Mouse (Mus musculus) kidney, embryonic 14.5 days (tissue): ENCODE data around the gene Slc22a20. TPM values are rescaled to one million over a fixed set of nuclear protein-coding genes. Genes with fewer than 3 reads are reported as not detected.

Experiments used
- ATAC-seq: fragments of 200-750 bp; cut with Nextera tagmentation; 2 replicates; pipeline ENCODE4 v1.8.0; 2017; ENCODE audit warnings: moderate number of reproducible peaks, mild to moderate bottlenecking, moderate TSS enrichment, moderate library complexity; ENCODE audit not compliant: low FRiP score, low TSS enrichment
- H3K27ac ChIP-seq: fragments of 300-500 bp; sonication (generic); 2 replicates; pipeline ENCODE4 v1.5.1; 2014; ENCODE audit warnings: low read depth, mild to moderate bottlenecking, low read length, moderate library complexity, mixed read lengths
- H3K27me3 ChIP-seq: fragments of 300-500 bp; sonication (generic); 2 replicates; pipeline ENCODE4 v1.6.1; 2014; ENCODE audit warnings: mild to moderate bottlenecking, low read length; ENCODE audit not compliant: control insufficient read depth, insufficient read depth
- H3K36me3 ChIP-seq: fragments of 300-500 bp; sonication (generic); 2 replicates; pipeline ENCODE4 v1.6.1; 2014; ENCODE audit warnings: low read length, mixed read lengths; ENCODE audit not compliant: control insufficient read depth, insufficient read depth
- H3K4me1 ChIP-seq: fragments of 300-500 bp; sonication (generic); 2 replicates; pipeline ENCODE4 v1.6.1; 2014; ENCODE audit warnings: low read length, mixed read lengths; ENCODE audit not compliant: control insufficient read depth, insufficient read depth
- H3K4me2 ChIP-seq: fragments of 300-500 bp; sonication (generic); replicated peaks from 2 replicates; pipeline ENCODE4 v1.6.1; 2014; ENCODE audit warnings: low read depth, mild to moderate bottlenecking, low read length
- H3K4me3 ChIP-seq: fragments of 300-500 bp; sonication (generic); 2 replicates; pipeline ENCODE4 v1.5.1; 2014; ENCODE audit warnings: mild to moderate bottlenecking, low read length
- H3K9ac ChIP-seq: fragments of 300-500 bp; sonication (generic); 2 replicates; pipeline ENCODE4 v1.6.1; 2014; ENCODE audit warnings: low read depth, mild to moderate bottlenecking, low read length, moderate library complexity
- H3K9me3 ChIP-seq: fragments of 300-500 bp; sonication (generic); 2 replicates; pipeline ENCODE4 v1.6.1; 2016; ENCODE audit warnings: low read length; ENCODE audit not compliant: control insufficient read depth
- WGBS: fragments of 180-500 bp; shearing (Covaris S2); extraction: QIAGEN DNeasy Blood & Tissue Kit; methylation state at CpG from one replicate; pipeline ENCODE4 v1.1.7; 2014; 5-methylcytosine and 5-hydroxymethylcytosine counted together
- polyA plus RNA-seq: library from polyadenylated mRNA; unstranded; fragments of >200 nt; fragmentation: Nextera tagmentation; extraction: Ambion mirVana; gene quantifications from 2 replicates; pipeline ENCODE4 v1.2.1, GENCODE M21; 2014

Slc22a20 gene
- polyA plus RNA-seq, 1 experiment from 2014 or later, result not detected

GRCm38 (mm10) chr19:5950218-5950617 is 35.7 kb downstream of the Slc22a20 start:
- Histone ChIP-seq H3K36me3 (peaks cover 78% of the 10 kb centered on the region), H3K9me3 (no peaks in the 10 kb centered on the region), H3K4me3 (no peak overlapping the region), H3K27me3 (no peaks in the 10 kb centered on the region), H3K27ac (no peak overlapping the region), H3K9ac (no peak overlapping the region), H3K4me1 (peaks cover 28% of the 10 kb centered on the region), H3K4me2 (no peak overlapping the region)
- WGBS, result 94% methylated on average over 11 of the region's 11 CpGs
- ATAC-seq, result no peak

- H3K4me2 ChIP-seq, result no peak overlapping the region
- H3K9ac ChIP-seq, result no peak overlapping the region
- H3K27me3 ChIP-seq, result no peaks in the 10 kb centered on the region
- H3K4me3 ChIP-seq, result no peak overlapping the region
- no peak for ATAC-seq
- H3K36me3 ChIP-seq, result peaks cover 72% of the 10 kb centered on the region
- peak overlapping the region; percentile 48; the same call in 1 of the 2 replicates for H3K27ac ChIP-seq
- WGBS, result 70% methylated on average over 8 of the region's 8 CpGs
- H3K9me3 ChIP-seq, result no peaks in the 10 kb centered on the region
- H3K4me1 ChIP-seq, result peaks cover 18% of the 10 kb centered on the region
Observed at GRCm38 (mm10) chr19:5945891-5946290, 40.1 kb downstream of the Slc22a20 start.

DNA sequence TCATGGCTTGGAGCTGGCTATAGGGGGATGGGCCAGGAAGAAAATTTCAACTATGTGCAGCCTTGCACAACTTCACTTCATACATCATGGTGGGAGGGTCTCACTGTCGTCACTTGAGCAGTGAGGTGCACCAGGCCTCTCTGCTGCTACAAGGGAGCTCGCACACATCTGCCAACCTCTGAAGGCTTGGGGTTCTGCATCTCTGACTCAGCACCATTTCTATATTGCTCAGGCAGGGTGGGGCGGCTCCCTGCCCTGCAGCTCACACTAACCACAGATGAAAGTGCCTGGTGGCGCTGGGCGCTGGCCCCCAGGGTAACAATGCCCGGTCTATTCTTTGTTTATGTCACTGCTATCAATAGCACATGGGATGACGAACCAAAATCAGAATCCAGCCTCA is 40.9 kb downstream of the Slc22a20 start:
- WGBS, result 69% methylated on average over 7 of the region's 7 CpGs
- H3K4me1 ChIP-seq, result peaks cover 18% of the 10 kb centered on the region
- H3K27ac ChIP-seq, result peak overlapping the region; percentile 37; the same call in 1 of the 2 replicates
- no peak overlapping the region for H3K9ac ChIP-seq
- ATAC-seq, result peak; percentile 65
- H3K36me3 ChIP-seq, result peaks cover 66% of the 10 kb centered on the region
- H3K4me3 ChIP-seq, result no peak overlapping the region
- no peak overlapping the region for H3K4me2 ChIP-seq
- H3K9me3 ChIP-seq, result no peaks in the 10 kb centered on the region
- no peaks in the 10 kb centered on the region for H3K27me3 ChIP-seq

DNA sequence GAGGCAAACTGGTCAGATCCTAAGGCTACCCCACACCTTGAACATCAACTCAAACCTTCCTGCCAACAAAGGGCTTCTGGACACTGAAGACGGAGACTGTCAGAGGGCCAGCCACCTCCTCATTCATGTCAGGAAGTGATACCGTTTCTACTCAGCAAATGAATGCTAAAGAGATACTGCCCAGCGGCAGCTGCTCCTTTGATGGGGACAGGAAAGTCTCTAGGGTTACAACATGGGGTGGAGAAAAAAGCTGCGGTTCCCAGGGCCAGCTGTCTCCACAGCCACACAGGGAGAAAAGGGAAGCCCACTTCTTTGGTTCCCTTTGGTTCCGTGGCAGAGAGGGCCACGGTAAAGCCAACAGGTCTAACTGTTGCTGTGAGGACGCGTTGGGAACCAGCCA is 41.8 kb downstream of the Slc22a20 start:
- H3K9ac ChIP-seq, result no peak overlapping the region
- no peak for ATAC-seq
- WGBS, result 65% methylated on average over 8 of the region's 8 CpGs
- H3K4me1 ChIP-seq, result peaks cover 23% of the 10 kb centered on the region
- H3K27me3 ChIP-seq, result no peaks in the 10 kb centered on the region
- H3K36me3 ChIP-seq, result peaks cover 65% of the 10 kb centered on the region
- H3K4me2 ChIP-seq, result no peak overlapping the region
- no peak overlapping the region for H3K27ac ChIP-seq
- no peak overlapping the region for H3K4me3 ChIP-seq
- no peaks in the 10 kb centered on the region for H3K9me3 ChIP-seq

GRCm38 (mm10) chr19:5943404-5943803 is 42.5 kb downstream of the Slc22a20 start:
- no peak for ATAC-seq
- Histone ChIP-seq H3K4me1 (peaks cover 23% of the 10 kb centered on the region), H3K4me2 (no peak overlapping the region), H3K36me3 (peaks cover 58% of the 10 kb centered on the region), H3K4me3 (no peak overlapping the region), H3K9me3 (no peaks in the 10 kb centered on the region), H3K27me3 (no peaks in the 10 kb centered on the region), H3K9ac (no peak overlapping the region), H3K27ac (no peak overlapping the region)
- 92% methylated on average over 15 of the region's 15 CpGs for WGBS

GRCm38 (mm10) chr19:5942581-5942980 is 43.4 kb downstream of the Slc22a20 start:
- no peak for ATAC-seq
- H3K9me3 ChIP-seq, result no peaks in the 10 kb centered on the region
- no peak overlapping the region for H3K4me2 ChIP-seq
- WGBS, result 92% methylated on average over 7 of the region's 7 CpGs
- H3K27me3 ChIP-seq, result no peaks in the 10 kb centered on the region
- H3K9ac ChIP-seq, result no peak overlapping the region
- H3K4me3 ChIP-seq, result no peak overlapping the region
- no peak overlapping the region for H3K27ac ChIP-seq
- H3K4me1 ChIP-seq, result peaks cover 30% of the 10 kb centered on the region
- H3K36me3 ChIP-seq, result peaks cover 50% of the 10 kb centered on the region

DNA sequence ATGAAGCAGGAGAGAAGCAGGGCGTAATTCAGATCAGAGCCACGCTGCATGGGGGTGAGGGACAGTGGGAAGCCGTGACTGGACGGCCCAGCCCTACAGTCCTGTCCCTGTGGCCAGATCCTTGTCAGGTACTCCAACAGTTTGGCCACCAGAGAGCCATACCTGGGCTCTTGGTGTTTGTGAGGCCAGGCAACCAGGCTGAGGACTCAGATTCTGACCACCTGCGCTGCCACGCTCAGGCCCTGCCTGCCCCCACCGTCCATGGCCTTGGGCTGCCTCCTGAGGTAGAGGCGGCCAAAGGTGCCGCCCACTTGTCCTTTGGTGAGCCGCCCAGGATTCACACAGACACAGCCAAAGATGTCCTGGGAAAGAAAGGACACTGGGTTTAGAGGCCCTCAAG is 45.3 kb downstream of the Slc22a20 start:
- no peak for ATAC-seq
- Histone ChIP-seq H3K27ac (peak overlapping the region; percentile 10; the same call in 1 of the 2 replicates), H3K9ac (no peak overlapping the region), H3K36me3 (peaks cover 39% of the 10 kb centered on the region), H3K9me3 (no peaks in the 10 kb centered on the region), H3K4me2 (no peak overlapping the region), H3K27me3 (no peaks in the 10 kb centered on the region), H3K4me3 (no peak overlapping the region), H3K4me1 (peaks cover 33% of the 10 kb centered on the region)
- 88% methylated on average over 10 of the region's 10 CpGs for WGBS

DNA sequence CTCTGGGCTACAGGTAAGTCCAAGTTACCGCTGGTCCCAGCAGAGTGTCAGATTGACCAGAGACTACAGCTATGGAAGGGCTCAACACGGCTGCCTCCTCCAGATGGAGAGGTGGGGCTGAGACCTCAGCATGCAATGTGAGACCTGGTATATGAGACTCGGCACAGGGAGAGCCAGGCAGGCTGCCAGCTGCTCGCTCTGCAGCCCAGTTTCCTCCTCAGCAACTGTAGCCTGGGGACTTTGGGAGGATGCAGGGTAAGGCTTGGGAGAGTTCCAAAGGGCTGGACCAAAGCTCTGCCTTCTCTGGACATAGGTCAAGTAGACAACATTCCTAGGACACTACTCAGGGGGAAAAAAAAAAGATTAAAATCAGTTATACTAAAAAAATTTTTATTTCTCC is 45.8 kb downstream of the Slc22a20 start:
- H3K36me3 ChIP-seq, result peaks cover 34% of the 10 kb centered on the region
- peak overlapping the region; percentile 19; the same call in 1 of the 2 replicates for H3K27ac ChIP-seq
- H3K27me3 ChIP-seq, result no peaks in the 10 kb centered on the region
- no peak overlapping the region for H3K4me2 ChIP-seq
- no peak for ATAC-seq
- H3K9me3 ChIP-seq, result no peaks in the 10 kb centered on the region
- 47% methylated on average over 4 of the region's 4 CpGs for WGBS
- H3K9ac ChIP-seq, result no peak overlapping the region
- no peak overlapping the region for H3K4me3 ChIP-seq
- H3K4me1 ChIP-seq, result peaks cover 33% of the 10 kb centered on the region

DNA sequence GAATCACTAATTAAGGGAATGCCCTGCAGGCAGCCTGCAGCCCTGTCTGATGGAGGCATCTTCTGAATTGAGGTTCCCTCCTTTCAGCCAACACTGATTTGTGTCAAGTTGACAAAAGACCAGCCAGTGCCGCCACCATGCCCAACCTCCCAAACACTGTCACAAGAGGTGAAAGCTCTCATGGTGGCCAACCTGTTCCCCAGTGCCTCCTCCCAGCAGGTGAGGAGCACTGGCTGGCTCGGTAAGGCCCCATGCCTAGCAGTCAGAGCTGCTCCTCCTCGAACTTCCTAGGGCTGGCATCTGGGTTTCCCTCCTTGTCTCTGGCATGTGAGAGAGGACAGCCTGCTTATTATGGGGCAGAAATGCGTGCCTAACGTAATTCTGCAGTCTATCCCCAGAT is 46.2 kb downstream of the Slc22a20 start:
- peak overlapping the region; percentile 19; the same call in 1 of the 2 replicates for H3K27ac ChIP-seq
- WGBS, result 89% methylated on average over 5 of the region's 5 CpGs
- no peak for ATAC-seq

More for the DNA sequence above, 46.2 kb downstream of the Slc22a20 start:
- no peak overlapping the region for H3K4me2 ChIP-seq
- H3K9ac ChIP-seq, result no peak overlapping the region
- H3K4me3 ChIP-seq, result no peak overlapping the region
- H3K4me1 ChIP-seq, result peaks cover 33% of the 10 kb centered on the region
- H3K27me3 ChIP-seq, result no peaks in the 10 kb centered on the region
- H3K36me3 ChIP-seq, result peaks cover 33% of the 10 kb centered on the region
- no peaks in the 10 kb centered on the region for H3K9me3 ChIP-seq
